Mouse (Mus musculus) lung, postnatal 36 days (tissue): ENCODE measurements at regions not wholly inside any gene's neighbourhood (a gene's known extent, or its start where the extent isn't known, plus 50 kb on each side); places are given as distances from the start of the nearest gene placed in this dataset.
"Not testable (repeated sequence)": the region's sequence is repeated elsewhere in the genome, so short reads cannot be mapped to it uniquely, and the experiment has no call there.

ENCODE experiments used
- DNase-seq: peaks from one replicate; pipeline ENCODE4 v3.0.0; 2022; ENCODE audit warnings: mixed read lengths

- DNase-seq = no peak
Measured at GRCm38 (mm10) chr5:4355609-4356224, 163.6 kb downstream of the Mterf1b start.

DNA sequence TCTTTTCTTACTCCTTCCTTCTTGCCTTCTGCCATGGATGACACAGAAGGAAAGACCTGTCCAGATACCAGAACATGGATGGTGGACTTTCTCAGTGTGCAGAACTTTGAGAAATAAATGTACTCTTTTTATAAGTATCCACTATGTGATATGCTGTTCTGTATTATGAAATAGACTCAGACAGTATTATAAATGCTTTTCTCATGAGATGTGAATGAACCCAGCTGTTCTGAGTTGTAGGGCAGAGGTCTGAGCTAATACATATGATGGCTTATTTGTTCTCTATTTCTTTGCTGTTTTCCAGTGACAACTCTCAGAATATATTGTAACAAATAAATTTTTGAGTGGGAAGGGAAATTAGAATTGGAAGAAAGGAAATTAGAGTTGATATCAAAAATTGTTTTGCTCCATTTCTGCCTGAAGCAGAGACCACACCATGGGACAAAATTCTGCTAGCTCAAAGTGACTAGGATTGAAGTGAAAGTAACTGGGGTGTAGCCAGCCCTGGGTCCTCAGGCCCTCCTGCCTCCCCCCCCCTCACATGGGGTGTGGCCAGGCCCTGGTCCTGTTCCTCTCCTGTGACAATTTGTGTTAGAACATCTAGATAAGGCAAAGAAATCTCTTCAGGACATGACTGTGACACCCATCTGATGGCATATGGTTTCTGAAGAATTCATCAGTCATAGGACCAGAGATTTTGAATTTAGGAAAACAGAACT, 164.5 kb downstream of the Mterf1b start:
- DNase-seq = not testable (repeated sequence)

GRCm38 (mm10) chr5:4361547-4361946, 169.4 kb downstream of the Mterf1b start:
- not testable (repeated sequence) for DNase-seq

GRCm38 (mm10) chr5:4384719-4385118, 192.6 kb downstream of the Mterf1b start:
- DNase-seq = not testable (repeated sequence)

GRCm38 (mm10) chr5:4391083-4391482, 198.9 kb downstream of the Mterf1b start:
- no peak for DNase-seq

DNA sequence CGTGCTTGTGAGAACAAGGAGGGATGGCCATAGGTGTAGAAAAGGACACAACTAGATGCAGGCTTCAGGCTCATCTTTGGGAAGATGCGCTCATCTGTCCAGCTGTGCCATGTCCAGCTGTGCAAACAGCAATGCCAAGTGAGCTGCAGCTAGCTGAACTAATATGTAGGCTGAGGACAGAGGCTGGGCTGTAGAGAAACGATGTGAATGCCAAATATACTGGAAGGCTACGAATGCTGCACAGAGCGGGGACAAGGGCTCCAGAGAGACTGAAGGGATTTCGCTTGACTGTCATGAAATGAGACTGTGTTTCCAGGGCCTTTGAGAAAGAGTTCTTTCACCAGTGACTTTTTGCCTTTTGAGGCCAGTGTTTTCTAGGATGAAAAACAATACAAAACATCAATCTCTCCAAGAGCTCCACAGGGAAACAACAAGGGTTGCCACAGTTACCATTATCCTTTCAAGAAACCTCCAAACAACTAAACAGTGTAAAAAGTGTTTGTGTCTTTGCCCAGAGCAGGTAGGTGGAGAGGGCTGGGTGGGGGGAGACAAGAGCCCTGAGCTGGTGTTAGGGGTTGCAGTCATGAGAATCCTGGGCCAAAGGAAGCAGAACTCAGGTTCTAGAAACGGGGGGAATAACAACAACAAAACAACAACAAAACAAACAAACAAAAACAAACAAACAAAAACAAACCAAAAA, 202.3 kb downstream of the Mterf1b start:
- DNase-seq = not testable (repeated sequence)

DNA sequence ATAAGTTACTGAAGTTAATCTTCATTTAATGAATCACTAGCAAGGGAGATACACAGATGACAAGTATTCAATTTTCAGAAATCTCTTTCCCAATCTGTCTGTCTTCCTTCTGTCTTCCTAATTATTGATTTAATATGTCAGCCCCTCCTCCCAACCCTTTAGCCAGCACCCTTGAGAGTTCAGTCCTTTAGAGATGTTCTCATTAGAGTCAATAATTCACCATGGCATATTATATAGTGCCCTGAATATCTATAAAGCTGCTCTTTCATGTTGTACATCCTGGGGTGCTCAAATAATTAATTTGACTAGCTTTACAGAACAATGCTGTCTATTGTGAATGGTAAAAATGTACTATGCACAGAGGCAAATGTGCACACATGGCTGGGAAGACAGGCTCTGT, 205.9 kb downstream of the Mterf1b start:
- no peak for DNase-seq

DNA sequence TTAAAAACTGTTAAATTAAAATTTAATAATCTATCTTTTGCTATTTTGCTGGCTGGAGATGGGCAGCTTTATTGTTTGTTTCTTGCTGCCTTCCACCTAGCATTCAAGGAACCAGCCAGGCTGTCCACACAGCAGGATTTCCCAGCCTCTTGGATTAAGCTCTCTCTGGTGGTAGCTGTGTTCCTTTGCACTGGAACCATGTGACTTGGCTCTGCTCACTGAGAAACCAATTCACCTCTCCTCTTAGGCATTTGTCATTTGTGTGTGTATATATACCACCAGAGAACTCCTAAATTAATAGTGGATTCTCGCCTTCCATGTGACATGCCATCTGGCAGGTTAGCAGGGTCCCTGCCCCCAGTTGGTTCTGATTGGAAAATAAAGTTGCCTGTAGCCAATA, 225.6 kb downstream of the Mterf1b start:
- no peak for DNase-seq
